Mouse (Mus musculus) liver, adult 2 months (tissue): ENCODE data around the gene Acvr2b. TPM values are rescaled to one million over a fixed set of nuclear protein-coding genes. Genes with fewer than 3 reads are reported as not detected.

Experiments
- DNase-seq: peaks from one replicate; pipeline ENCODE4 v3.0.0-alpha.2; 2011; ENCODE audit warnings: low read depth, low spot score; ENCODE audit errors: extremely low read depth
- H3K27ac ChIP-seq: fragments of 200-500 bp; replicated peaks from 2 replicates; pipeline ENCODE4 v1.5.1; 2012; ENCODE audit warnings: low read depth, mild to moderate bottlenecking, control low read depth, inconsistent platforms, low read length; ENCODE audit not compliant: insufficient read depth
- H3K27me3 ChIP-seq: fragments of 200-500 bp; 2 replicates; pipeline ENCODE4 v1.6.1; 2012; ENCODE audit warnings: mild to moderate bottlenecking, moderate library complexity, low read length, inconsistent platforms; ENCODE audit not compliant: control insufficient read depth, insufficient read depth
- H3K36me3 ChIP-seq: fragments of 200-500 bp; 2 replicates; pipeline ENCODE4 v1.6.1; 2012; ENCODE audit warnings: low read length, inconsistent platforms; ENCODE audit not compliant: control insufficient read depth, insufficient read depth
- H3K4me1 ChIP-seq: fragments of 200-500 bp; 2 replicates; pipeline ENCODE4 v1.6.1; 2011; ENCODE audit warnings: low read length; ENCODE audit not compliant: control insufficient read depth, insufficient read depth
- H3K4me3 ChIP-seq: fragments of 200-500 bp; 2 replicates; pipeline ENCODE4 v1.5.1; 2011; ENCODE audit warnings: low read depth, mild to moderate bottlenecking, control low read depth, low read length, moderate library complexity; ENCODE audit not compliant: insufficient read depth
- H3K79me2 ChIP-seq: fragments of 200-500 bp; 2 replicates; pipeline ENCODE4 v1.6.1; 2012; ENCODE audit warnings: inconsistent platforms, mild to moderate bottlenecking, low read length, moderate library complexity; ENCODE audit not compliant: control insufficient read depth, insufficient read depth
- H3K9ac ChIP-seq: fragments of 200-500 bp; 2 replicates; pipeline ENCODE4 v1.6.1; 2012; ENCODE audit warnings: low read depth, mild to moderate bottlenecking, control low read depth, inconsistent platforms, low read length
- CTCF ChIP-seq: fragments of 200-500 bp; IDR thresholded peaks from 2 replicates; pipeline ENCODE4 v1.5.1; 2011; ENCODE audit warnings: low read depth, low read length, control low read depth
- POLR2A ChIP-seq: fragments of 200-500 bp; IDR thresholded peaks from 2 replicates; pipeline ENCODE4 v1.6.1; 2011; ENCODE audit warnings: low read length, control low read depth; ENCODE audit not compliant: insufficient read depth; ENCODE audit errors: extremely low read depth
- WGBS: fragments of 180-500 bp; shearing (Covaris S2); methylation state at CpG from one replicate; pipeline ENCODE4 v1.1.7; 2018; 5-methylcytosine and 5-hydroxymethylcytosine counted together
- polyA plus RNA-seq: library from polyadenylated mRNA; depleted of rRNA; stranded (reverse); fragments of >200 nt; gene quantifications from 2 replicates; pipeline ENCODE4 v1.2.3, GENCODE M21; 2012
- total RNA-seq: library from RNA; depleted of rRNA; stranded (reverse); fragments of >200 nt; gene quantifications from 2 replicates; pipeline ENCODE4 v1.2.3, GENCODE M21; 2014

The Acvr2b gene
- total and polyA plus RNA-seq, 2 experiments: 4.2 to 4.8 TPM

DNA sequence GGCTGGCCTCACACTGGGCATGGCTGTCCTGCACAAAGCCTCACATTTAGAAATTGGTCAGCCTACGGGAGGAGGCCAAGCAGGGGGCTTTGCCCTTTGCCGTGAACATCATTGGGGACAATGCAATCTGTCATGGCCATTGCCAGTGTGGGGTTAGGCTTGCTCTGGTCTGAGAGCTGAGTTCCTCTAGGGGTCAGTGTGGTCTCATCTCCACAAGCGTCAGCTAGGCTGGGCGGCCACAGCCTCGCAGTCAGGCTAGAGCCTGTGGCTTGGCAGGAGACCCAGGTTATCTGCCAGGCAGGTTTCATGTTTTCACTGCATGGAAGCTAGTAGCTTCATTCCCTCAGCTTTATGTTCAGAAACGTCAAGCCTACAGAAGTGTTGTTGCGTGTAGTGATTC, 63.7 kb downstream of the Acvr2b start:
- Histone ChIP-seq H3K27me3 (no peaks in the 10 kb centered on the region), H3K4me1 (no peaks in the 10 kb centered on the region), H3K9ac (no peak overlapping the region), H3K4me3 (no peak overlapping the region), H3K27ac (no peak overlapping the region), H3K36me3 (peaks cover 7% of the 10 kb centered on the region; the same call in 1 of the 2 replicates), H3K79me2 (no peaks in the 10 kb centered on the region)
- peak; percentile 14 for DNase-seq
- TF ChIP-seq CTCF: peak; percentile 42
- no peak for TF ChIP-seq POLR2A
- WGBS: 82% methylated on average over 7 of the region's 7 CpGs

DNA sequence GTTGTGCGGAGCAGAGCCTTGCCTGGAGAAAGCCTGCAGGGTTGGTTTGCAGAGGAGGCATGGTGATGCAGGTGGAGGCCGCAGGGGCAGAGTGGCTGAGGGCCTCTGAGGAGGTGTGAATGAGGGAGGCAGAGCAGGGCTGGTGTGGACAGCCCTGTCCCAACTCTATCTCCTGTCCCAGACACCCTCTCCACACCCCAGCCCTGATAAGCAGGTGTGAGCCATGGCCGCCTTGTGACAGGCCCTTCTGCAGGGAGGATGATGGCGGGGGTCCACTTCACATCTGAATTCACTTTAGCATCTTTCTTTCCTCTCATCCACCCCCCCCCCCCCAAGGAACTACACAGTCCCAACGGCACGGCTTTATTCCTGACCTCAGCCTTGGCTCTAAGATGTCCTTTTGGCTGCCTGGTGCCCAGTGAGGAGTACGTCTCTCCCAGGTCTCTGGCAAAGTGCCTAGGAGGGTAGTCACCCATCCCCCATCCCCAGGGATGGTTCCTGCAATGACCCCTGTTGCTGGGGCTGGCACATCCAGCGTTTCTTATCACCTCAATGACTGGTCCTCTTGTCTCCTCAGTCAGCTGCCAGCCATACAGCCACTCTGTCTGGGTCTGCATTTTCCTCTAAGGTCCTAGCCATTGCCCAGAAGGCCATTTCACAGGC, 67.9 kb downstream of the Acvr2b start:
- Histone ChIP-seq H3K4me3 (no peak overlapping the region), H3K4me1 (no peaks in the 10 kb centered on the region), H3K36me3 (no peaks in the 10 kb centered on the region), H3K9ac (no peak overlapping the region), H3K27ac (no peak overlapping the region), H3K79me2 (no peaks in the 10 kb centered on the region), H3K27me3 (no peaks in the 10 kb centered on the region)
- 85% methylated on average over 8 of the region's 8 CpGs for WGBS
- TF ChIP-seq POLR2A (no peak), CTCF (no peak)
- no peak for DNase-seq

DNA sequence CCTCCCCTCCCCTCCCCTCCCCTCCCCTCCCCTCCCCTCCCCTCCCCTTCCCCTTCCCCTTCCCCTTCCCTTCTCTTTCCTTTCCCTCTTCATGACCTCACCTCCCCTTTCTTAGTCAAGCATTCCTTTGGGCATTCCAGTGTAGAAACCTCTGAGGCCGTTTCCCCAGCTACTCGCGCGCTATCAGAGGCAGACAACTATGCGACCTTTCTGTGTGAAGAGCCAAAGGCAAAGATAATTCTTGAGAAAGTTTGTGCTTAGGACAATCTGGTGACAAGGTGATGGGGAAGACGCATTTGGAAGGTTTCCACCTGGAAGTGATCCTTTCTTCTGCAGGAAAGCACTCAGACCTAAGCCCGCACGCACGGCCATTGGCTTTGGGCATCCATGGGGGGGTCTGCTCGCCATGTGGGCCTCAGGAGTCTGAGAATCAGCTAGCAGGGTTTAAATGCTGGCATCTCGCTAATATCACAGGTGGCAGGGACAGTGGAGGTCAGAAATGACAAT, 70.5 kb downstream of the Acvr2b start:
- TF ChIP-seq CTCF (no peak), POLR2A (no peak)
- DNase-seq: no peak
- H3K4me1 ChIP-seq: no peaks in the 10 kb centered on the region

GRCm38 (mm10) chr9:119473011-119473410, 71.1 kb downstream of the Acvr2b start:
- Histone ChIP-seq H3K27me3 (no peaks in the 10 kb centered on the region), H3K4me1 (no peaks in the 10 kb centered on the region), H3K9ac (no peak overlapping the region), H3K36me3 (no peaks in the 10 kb centered on the region), H3K27ac (no peak overlapping the region), H3K4me3 (no peak overlapping the region), H3K79me2 (no peaks in the 10 kb centered on the region)
- WGBS: 66% methylated on average over 1 of the region's 1 CpGs
- DNase-seq: peak; percentile 39
- TF ChIP-seq CTCF: no peak
- TF ChIP-seq POLR2A: no peak

More for the DNA sequence above, 70.5 kb downstream of the Acvr2b start:
- no peaks in the 10 kb centered on the region for H3K27me3 ChIP-seq
- no peak overlapping the region for H3K4me3 ChIP-seq
- H3K36me3 ChIP-seq: no peaks in the 10 kb centered on the region
- H3K79me2 ChIP-seq: no peaks in the 10 kb centered on the region
- WGBS: 83% methylated on average over 11 of the region's 11 CpGs
- H3K27ac ChIP-seq: no peak overlapping the region
- no peak overlapping the region for H3K9ac ChIP-seq

GRCm38 (mm10) chr9:119473608-119474164, 71.8 kb downstream of the Acvr2b start:
- 74% methylated on average over 9 of the region's 9 CpGs for WGBS
- no peak for DNase-seq
- Histone ChIP-seq H3K4me1 (no peaks in the 10 kb centered on the region), H3K27me3 (no peaks in the 10 kb centered on the region), H3K9ac (no peak overlapping the region), H3K36me3 (no peaks in the 10 kb centered on the region), H3K4me3 (no peak overlapping the region), H3K79me2 (no peaks in the 10 kb centered on the region), H3K27ac (no peak overlapping the region)
- TF ChIP-seq CTCF (no peak), POLR2A (no peak)
